Mouse (Mus musculus) brain, embryonic 14.5 days (tissue): ENCODE results near the gene Cacnb1. TPM values are rescaled to one million over a fixed set of nuclear protein-coding genes. Genes with fewer than 3 reads are reported as not detected.

Experiments used
- DNase-seq: peaks from one replicate; pipeline ENCODE4 v3.0.0-alpha.2; 2011; ENCODE audit warnings: low read depth
- CTCF ChIP-seq: fragments of 200-500 bp; IDR thresholded peaks from 2 replicates; pipeline ENCODE4 v1.5.1; 2012; ENCODE audit warnings: inconsistent platforms, mild to moderate bottlenecking, moderate library complexity, borderline replicate concordance; ENCODE audit not compliant: insufficient read depth, insufficient read length; ENCODE audit errors: extremely low read depth
- POLR2A ChIP-seq: fragments of 200-500 bp; IDR thresholded peaks from 2 replicates; pipeline ENCODE4 v1.6.1; 2012; ENCODE audit warnings: mild to moderate bottlenecking, inconsistent platforms, borderline replicate concordance; ENCODE audit not compliant: poor library complexity, insufficient read depth, insufficient read length, severe bottlenecking; ENCODE audit errors: extremely low read depth
- polyA plus RNA-seq: library from polyadenylated mRNA; depleted of rRNA; stranded (reverse); fragments of >200 nt; gene quantifications from 2 replicates; pipeline ENCODE4 v1.2.3, GENCODE M21; 2012

Gene Cacnb1
- polyA plus RNA-seq, 1 experiment = 90.1 TPM

GRCm38 (mm10) chr11:97974746-97975145, 48.1 kb downstream of the Cacnb1 start:
- TF ChIP-seq CTCF (no peak), POLR2A (no peak)
- no peak for DNase-seq

- no peak for TF ChIP-seq CTCF
- TF ChIP-seq POLR2A = no peak
- DNase-seq = no peak
These were observed 48.7 kb downstream of the Cacnb1 start for GRCm38 (mm10) chr11:97974141-97974540.

- no peak for DNase-seq
- no peak for TF ChIP-seq POLR2A
- TF ChIP-seq CTCF = no peak
These were observed 50.4 kb downstream of the Cacnb1 start for GRCm38 (mm10) chr11:97972434-97972833.

GRCm38 (mm10) chr11:97971232-97971631, 51.6 kb downstream of the Cacnb1 start:
- peak; percentile 72 for DNase-seq

GRCm38 (mm10) chr11:97970771-97971170, 52.1 kb downstream of the Cacnb1 start:
- no peak for DNase-seq
- no peak for TF ChIP-seq CTCF
- TF ChIP-seq POLR2A = no peak

More at GRCm38 (mm10) chr11:97971232-97971631, 51.6 kb downstream of the Cacnb1 start:
- TF ChIP-seq POLR2A (no peak), CTCF (no peak)

- TF ChIP-seq POLR2A (no peak), CTCF (no peak)
- no peak for DNase-seq
These were observed 54.4 kb downstream of the Cacnb1 start for GRCm38 (mm10) chr11:97968385-97968784.

- TF ChIP-seq CTCF (no peak), POLR2A (no peak)
- DNase-seq = peak; percentile 74
These were observed 55.7 kb downstream of the Cacnb1 start for GRCm38 (mm10) chr11:97967114-97967513.

- TF ChIP-seq POLR2A = no peak
- TF ChIP-seq CTCF = 0 out of 2 replicates have a peak, but pooled peaks have one; percentile 5
- no peak for DNase-seq
These were observed 61.9 kb downstream of the Cacnb1 start for GRCm38 (mm10) chr11:97960907-97961306.

- TF ChIP-seq CTCF (no peak), POLR2A (no peak)
- DNase-seq = peak; percentile 51
These were observed 63.5 kb downstream of the Cacnb1 start for GRCm38 (mm10) chr11:97959300-97959680.

GRCm38 (mm10) chr11:97958641-97959299, 64.1 kb downstream of the Cacnb1 start:
- TF ChIP-seq CTCF (no peak), POLR2A (no peak)
- DNase-seq = no peak

GRCm38 (mm10) chr11:97956905-97957560, 65.8 kb downstream of the Cacnb1 start:
- TF ChIP-seq CTCF (no peak), POLR2A (no peak)
- DNase-seq = peak; percentile 29

GRCm38 (mm10) chr11:97955915-97956314, 66.9 kb downstream of the Cacnb1 start:
- DNase-seq = peak; percentile 49
- TF ChIP-seq POLR2A = no peak
- TF ChIP-seq CTCF = no peak
